In the genomic region with DNA sequence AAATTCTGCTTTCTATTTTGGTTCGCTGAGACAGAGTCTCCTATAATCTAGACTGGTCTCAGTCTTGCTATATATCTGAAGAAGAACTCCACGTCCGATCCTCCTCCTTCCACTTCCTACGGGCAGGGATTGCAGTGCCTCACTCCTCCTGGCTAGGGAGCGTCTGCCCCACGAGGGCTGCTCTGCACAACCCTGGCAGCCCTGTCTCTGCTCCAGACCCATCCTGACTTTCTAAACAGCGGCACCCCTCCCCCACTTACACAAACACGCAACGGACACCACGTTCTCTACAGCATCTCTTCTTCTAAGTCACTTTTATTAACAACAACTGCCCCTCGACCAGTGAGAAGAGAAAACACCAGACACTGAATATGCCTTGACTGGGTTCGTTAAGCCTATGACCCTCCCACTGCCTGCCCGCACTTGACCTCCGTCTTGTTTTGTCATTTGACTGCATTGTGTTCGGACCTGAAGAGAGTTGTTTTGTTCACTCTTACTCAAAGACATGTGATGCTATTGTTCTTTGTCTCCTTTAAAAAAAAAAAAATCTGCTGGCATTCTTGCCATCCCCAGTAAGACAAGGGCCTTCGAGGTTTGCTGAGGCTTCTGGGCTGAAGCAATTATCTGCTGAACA, we compare ENCODE assay signal across 11 mouse cellular contexts.
A peak's percentile ranks its signal among the peaks of the same experiment; 100 is the strongest.
DNase-seq lines count a peak whose midpoint lies in the region; ATAC-seq and TF ChIP-seq lines count a peak whose summit lies in the region.
"Had no signal": no experiment of that assay in that cellular context is flagged by ENCODE, and none has a peak within 500 bp of the region (broad histone marks: within the 10 kb centered on the region; RNA-seq: fewer than 3 reads in every experiment).

No protein-coding gene starts in this region.

- H3K79me2 ChIP-seq in heart, adult 2 months (replicated peaks; ENCODE audit: control insufficient read depth, insufficient read depth, low read length): no peaks in the 10 kb centered on the region

- intact Hi-C loops in heart, adult 2 months (cut with DNase I): loop anchor here (5.0 kb wide), 1 partner anchor 178 kb away; no protein-coding TSS in a partner anchor
- intact Hi-C loops in heart, postnatal 25 days (cut with DNase I): loop anchor here (5.0 kb wide), 1 partner anchor 157 kb away; a partner anchor contains a TSS

- ATAC-seq in heart, embryonic 16.5 days (replicated peaks; ENCODE audit: extremely low read depth, insufficient read depth, low FRiP score): no peak; the same call in 1 of the 2 replicates
- no peak for ATAC-seq in cerebellum, adult (ENCODE audit: insufficient number of reproducible peaks, low FRiP score, low TSS enrichment)
- ATAC-seq: inflammation-experienced regulatory T-cells, adult 6 months had no signal

- DNase-seq in heart, adult 2 months: no peak
- DNase-seq in heart, postnatal 25 days (ENCODE audit: low spot score): no peak
- DNase-seq in kidney, postnatal 4 days: peak; percentile 39 to 48
- no peak for DNase-seq in kidney, postnatal 14 days
- DNase-seq in R1 (ENCODE audit: low read depth, low spot score): peak; percentile 43
- DNase-seq in right cerebral cortex, postnatal 36 days (ENCODE audit: low spot score in 2 of 2): no peak
- DNase-seq: lung, postnatal 14 days had no signal

- peak overlapping the region; percentile 58 for H3K4me2 ChIP-seq in heart, embryonic 16.5 days (ENCODE audit: low read depth, low read length)

- H3K27ac ChIP-seq in heart, adult 2 months: peak overlapping the region; percentile 61
- H3K27ac ChIP-seq in heart, embryonic 16.5 days (ENCODE audit: low read length): 0 out of 2 replicates have a peak overlapping the region, but pooled peaks have one; percentile 14

- H3K4me1 ChIP-seq in heart, adult 2 months (ENCODE audit: control insufficient read depth, insufficient read depth, low read length): peaks cover 5% of the 10 kb centered on the region
- H3K4me1 ChIP-seq in heart, embryonic 16.5 days (ENCODE audit: control insufficient read depth, insufficient read depth, low read length): peaks cover 15% of the 10 kb centered on the region

- TF ChIP-seq CTCF in heart, adult 2 months (IDR thresholded peaks at IDR 0.05): no peak

- no peak for TF ChIP-seq EP300 in heart, adult 2 months (IDR thresholded peaks at IDR 0.05; ENCODE audit: insufficient read depth, low read depth, low read length)

- H3K27me3 ChIP-seq in heart, adult 2 months (ENCODE audit: control insufficient read depth, insufficient read depth, low read length): no peaks in the 10 kb centered on the region
- H3K27me3 ChIP-seq in heart, embryonic 16.5 days (ENCODE audit: control insufficient read depth, insufficient read depth, low read length): no peaks in the 10 kb centered on the region

- whole genome bisulfite sequencing in heart, adult 2 months: 34% methylated on average over 16 of the region's 16 CpGs
- WGBS in heart, embryonic 16.5 days: 40% methylated on average over 16 of the region's 16 CpGs

- no peaks in the 10 kb centered on the region for H3K36me3 ChIP-seq in heart, adult 2 months (ENCODE audit: control insufficient read depth, insufficient read depth, low read length)
- no peaks in the 10 kb centered on the region for H3K36me3 ChIP-seq in heart, embryonic 16.5 days (ENCODE audit: control insufficient read depth, insufficient read depth)

- H3K4me3 ChIP-seq in heart, adult 2 months: no peak overlapping the region; the same call in 1 of the 2 replicates
- peak overlapping the region; percentile 21 for H3K4me3 ChIP-seq in heart, embryonic 16.5 days (ENCODE audit: low read length)
- H3K4me3 ChIP-seq: myocyte had no signal

- H3K9ac ChIP-seq in heart, adult 2 months (ENCODE audit: low read depth, low read length): peak overlapping the region; percentile 4; the same call in 1 of the 2 replicates
- peak overlapping the region; percentile 34; the same call in 1 of the 2 replicates for H3K9ac ChIP-seq in heart, embryonic 16.5 days (ENCODE audit: low read length)

- no peaks in the 10 kb centered on the region for H3K9me3 ChIP-seq in heart, embryonic 16.5 days (replicated peaks; ENCODE audit: control insufficient read depth, low read length)

- TF ChIP-seq POLR2A in heart, adult 2 months (IDR thresholded peaks at IDR 0.05; ENCODE audit: insufficient read depth, low read depth, low read length): 0 out of 2 replicates have a peak, but pooled peaks have one; percentile 13

Comparison
In these comparisons a context has a peak if more than half of its experiments do, and no peak if none do; other contexts are left out.
1. DNase-seq: peak in kidney, postnatal 4 days (2 of 2) and R1 (single experiment); none in heart, adult 2 months (0 of 2), heart, postnatal 25 days (single experiment), kidney, postnatal 14 days (single experiment) and right cerebral cortex, postnatal 36 days (0 of 2).